Mouse (Mus musculus) mouse trophoblast stem cell (cell line): Measurements from ENCODE around the gene S100a5.

Experiments used
- in situ Hi-C, 2 experiments: fragments of 300-500 bp; cut with MseI, MboI; formaldehyde crosslinking; loops; 2 replicates in 1 of 2; 3 replicates in 1 of 2; pipeline ENCODE4 v1.15.1; 2025

Gene S100a5

GRCm38 (mm10) chr3:90623435-90624071 is 15.2 kb downstream of the S100a5 start:
- in situ Hi-C loops, result loop anchor here in 1 of 2 experiments (10.0 kb wide), 1 partner anchor 109 kb away; the partner anchor contains the start of genes S100a1 and S100a13

- in situ Hi-C loops, result loop anchor here in 1 of 2 experiments (10.0 kb wide), 1 partner anchor 111 kb away; the partner anchor contains the start of genes S100a1 and S100a13
Measured at GRCm38 (mm10) chr3:90625496-90625895, 17.2 kb downstream of the S100a5 start.

- in situ Hi-C loops, result loop anchor here in 1 of 2 experiments (10.0 kb wide), 1 partner anchor 112 kb away; the partner anchor contains the start of genes S100a1 and S100a13
Measured at GRCm38 (mm10) chr3:90626266-90627021, 18.1 kb downstream of the S100a5 start.

GRCm38 (mm10) chr3:90627366-90627765 is 19.0 kb downstream of the S100a5 start:
- in situ Hi-C loops, result loop anchor here in 1 of 2 experiments (10.0 kb wide), 1 partner anchor 113 kb away; the partner anchor contains the start of genes S100a1 and S100a13

GRCm38 (mm10) chr3:90627807-90628206 is 19.5 kb downstream of the S100a5 start:
- in situ Hi-C loops, result loop anchor here in 1 of 2 experiments (10.0 kb wide), 1 partner anchor 113 kb away; the partner anchor contains the start of genes S100a1 and S100a13

GRCm38 (mm10) chr3:90629298-90629697 is 21.0 kb downstream of the S100a5 start:
- in situ Hi-C loops, result loop anchor here in 1 of 2 experiments (10.0 kb wide), 1 partner anchor 114 kb away; the partner anchor contains the start of genes S100a1 and S100a13

GRCm38 (mm10) chr3:90631984-90632383 is 23.7 kb downstream of the S100a5 start:
- in situ Hi-C loops, result no loop called here

- in situ Hi-C loops, result no loop called here
Measured at GRCm38 (mm10) chr3:90638511-90639275, 30.4 kb downstream of the S100a5 start.

- in situ Hi-C loops, result no loop called here
Measured at GRCm38 (mm10) chr3:90639511-90640154, 31.3 kb downstream of the S100a5 start.

- in situ Hi-C loops, result no loop called here
Measured at GRCm38 (mm10) chr3:90640981-90641380, 32.7 kb downstream of the S100a5 start.

- in situ Hi-C loops, result no loop called here
Measured at GRCm38 (mm10) chr3:90644220-90644619, 35.9 kb downstream of the S100a5 start.

GRCm38 (mm10) chr3:90647291-90647690 is 39.0 kb downstream of the S100a5 start:
- in situ Hi-C loops, result no loop called here

GRCm38 (mm10) chr3:90648981-90649380 is 40.7 kb downstream of the S100a5 start:
- in situ Hi-C loops, result no loop called here

- in situ Hi-C loops, result no loop called here
Measured at GRCm38 (mm10) chr3:90649832-90650231, 41.5 kb downstream of the S100a5 start.

GRCm38 (mm10) chr3:90652878-90653508 is 44.7 kb downstream of the S100a5 start:
- in situ Hi-C loops, result no loop called here

GRCm38 (mm10) chr3:90653717-90654116 is 45.4 kb downstream of the S100a5 start, which contains the start of gene S100a7a:
Gene S100a7a, plus strand, starts transcription at chr3:90654017.
- in situ Hi-C loops, result no loop called here

GRCm38 (mm10) chr3:90657405-90657804 is 49.1 kb downstream of the S100a5 start:
- in situ Hi-C loops, result no loop called here

GRCm38 (mm10) chr3:90659364-90660044 is 51.2 kb downstream of the S100a5 start:
- in situ Hi-C loops, result loop anchor here in 1 of 2 experiments (5.0 kb wide), 1 partner anchor 48 kb away; no protein-coding TSS in a partner anchor
